Mouse (Mus musculus) left cerebral cortex, adult 18-20 months (tissue): Measurements from ENCODE around the gene Zfp27. TPM values are rescaled to one million over a fixed set of nuclear protein-coding genes. Genes with fewer than 3 reads are reported as not detected.

Experiments used
- DNase-seq, 2 experiments: peaks; one replicate each; pipeline ENCODE4 v3.0.0; 2021 to 2022; ENCODE audit warnings: low spot score in 2 of 2, mixed read lengths in 1 of 2
- long read RNA-seq, 2 experiments: library from polyadenylated mRNA; stranded (forward); transcript quantifications; one replicate each; pipeline ENCODE4 v2.0.0; 2021
- total RNA-seq, 2 experiments: library from RNA; stranded (reverse); gene quantifications; 2 replicates each; pipeline ENCODE4 v1.2.3; 2021

The Zfp27 gene
- 10 to 100 TPM; 19.8 to 22.5 TPM for total RNA-seq
- long read RNA-seq, experiment 1, partial matches to known transcripts: 1 of 16 reads
- long read RNA-seq, experiment 1, other reads (novel, unspliced or antisense): 12 of 16 reads
- long read RNA-seq, experiment 2, transcript Zfp27-201 (5 exons, 3,150 nt): major isoform, 7 of 17 reads
- long read RNA-seq, experiment 2, partial matches to known transcripts: 0 of 17 reads
- long read RNA-seq, experiment 2, other reads (novel, unspliced or antisense): 9 of 17 reads

DNA sequence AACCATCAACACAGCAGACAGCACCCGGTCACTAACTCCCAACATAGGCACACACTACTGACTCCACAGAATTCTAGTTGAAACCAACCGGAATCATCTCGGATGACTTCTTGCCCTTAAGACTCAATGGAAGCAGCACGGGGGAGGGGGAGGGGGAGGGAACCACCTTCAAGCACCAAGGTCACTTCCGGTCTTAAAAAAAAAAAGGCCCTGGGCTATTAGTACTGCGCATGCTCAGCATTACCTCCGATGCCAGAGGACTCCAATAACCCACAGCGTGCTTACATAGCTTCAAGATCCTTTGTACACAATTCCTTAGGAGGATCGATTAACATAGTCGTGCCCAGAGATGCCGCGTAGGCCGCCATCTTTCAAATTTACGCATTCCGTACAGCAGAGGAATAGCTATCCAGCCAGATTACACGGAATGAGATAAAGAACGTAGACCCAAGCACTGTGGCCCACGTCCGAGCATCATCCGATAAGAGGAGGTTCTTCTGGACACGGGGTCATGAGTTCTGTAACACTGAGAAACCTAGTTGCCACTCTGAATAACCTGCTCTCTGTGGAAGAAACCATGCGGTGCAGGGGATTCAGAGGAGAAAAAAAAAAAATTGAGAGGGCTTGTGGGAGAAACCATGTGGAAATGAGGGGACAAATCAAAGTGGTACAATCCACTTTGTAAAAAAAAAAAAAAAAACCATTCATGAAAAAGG lies at the start of gene Zfp27:
TSS of gene Zfp27 (minus strand) at position 607 of the 716 bp plus-strand sequence.
- DNase-seq: peak; percentile 60 to 73

GRCm38 (mm10) chr7:29954731-29955130 lies 48.4 kb upstream of the Zfp27 start:
- DNase-seq: no peak

DNA sequence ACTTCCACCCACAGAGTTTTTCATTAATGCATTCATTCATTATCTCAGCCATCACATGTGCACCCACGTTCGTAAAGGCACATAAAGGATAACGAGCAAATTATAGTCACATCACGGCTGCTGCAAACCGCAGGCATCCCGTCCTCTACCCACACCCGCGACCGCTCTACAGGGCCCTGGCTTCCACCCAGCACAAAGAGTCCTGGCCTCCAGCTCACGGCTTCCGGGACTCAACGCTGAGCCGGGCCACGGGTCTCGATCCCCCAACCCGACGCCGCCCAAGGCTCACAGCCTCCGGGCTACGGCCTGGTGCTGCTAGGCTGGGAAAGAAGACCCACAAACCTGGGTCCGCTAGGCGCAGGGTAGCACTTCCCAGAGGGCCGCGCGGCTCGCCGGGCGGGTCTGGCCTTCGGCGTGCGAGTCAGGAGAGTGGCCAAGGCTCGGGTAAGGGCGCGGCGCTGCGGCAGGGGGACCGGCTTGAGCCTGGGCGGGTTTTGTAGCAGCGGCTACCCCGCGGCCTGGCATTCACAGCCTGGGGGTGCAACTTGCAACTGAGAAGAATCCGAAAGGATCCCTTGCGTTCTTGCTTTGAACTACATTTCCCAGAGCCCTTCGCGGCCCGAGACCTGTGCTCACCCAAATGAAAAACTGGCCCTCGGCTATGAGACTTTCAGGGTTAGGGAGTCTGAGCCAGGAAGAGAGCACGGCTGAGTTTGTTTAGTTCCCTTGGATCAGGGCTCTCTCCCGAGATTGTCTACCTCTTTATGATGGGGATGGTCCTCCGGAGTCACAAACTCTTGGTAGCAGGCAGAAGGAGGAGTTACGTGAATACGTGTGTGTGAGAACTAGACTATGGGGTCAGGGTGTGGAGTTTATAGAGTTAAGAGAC lies 47.4 kb upstream of the Zfp27 start, which contains the start of gene Zfp74:
TSS of gene Zfp74 (minus strand) at position 577 of the 889 bp plus-strand sequence.
- peak; percentile 71 to 83 for DNase-seq

DNA sequence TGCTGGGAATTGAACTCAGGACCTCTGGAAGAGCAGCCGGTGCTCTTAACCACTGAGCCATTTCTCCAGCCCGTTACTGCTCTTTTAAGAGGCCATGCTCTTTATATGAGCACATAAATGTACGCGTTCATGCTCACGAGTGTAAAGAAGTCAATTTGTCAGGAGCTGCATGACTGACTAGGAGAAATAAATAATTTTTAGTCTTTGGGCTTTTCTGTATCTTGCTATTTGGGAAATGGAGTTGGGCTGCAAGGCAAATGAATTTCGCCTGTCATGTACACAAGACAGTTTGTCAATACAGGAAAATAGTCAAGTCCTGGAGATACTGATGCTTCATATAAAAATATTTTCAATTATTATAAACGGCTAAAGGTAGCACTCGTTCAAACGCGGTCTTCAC lies 46.7 kb upstream of the Zfp27 start:
- DNase-seq: no peak

- DNase-seq: no peak
Measured at GRCm38 (mm10) chr7:29944201-29944600, 37.8 kb upstream of the Zfp27 start.

DNA sequence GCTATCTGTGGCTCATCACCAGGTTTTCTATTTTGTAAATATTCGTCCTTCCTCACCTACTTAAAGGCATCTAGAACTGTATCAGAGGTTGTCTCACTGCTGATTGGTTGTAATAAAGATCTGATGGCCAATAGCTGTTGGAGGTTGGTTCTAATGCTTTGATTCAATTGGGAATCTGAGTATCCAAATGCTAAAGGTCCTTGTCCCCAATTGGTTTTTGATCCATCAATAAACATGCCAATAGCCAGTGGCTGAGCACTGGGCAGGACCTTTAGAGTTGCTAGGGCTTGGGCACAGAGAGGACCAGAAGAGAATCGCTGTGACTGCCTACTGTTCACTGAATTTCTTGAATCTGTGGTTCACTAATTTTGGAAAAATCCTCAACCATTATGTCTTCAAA lies 37.3 kb upstream of the Zfp27 start:
- no peak for DNase-seq

DNA sequence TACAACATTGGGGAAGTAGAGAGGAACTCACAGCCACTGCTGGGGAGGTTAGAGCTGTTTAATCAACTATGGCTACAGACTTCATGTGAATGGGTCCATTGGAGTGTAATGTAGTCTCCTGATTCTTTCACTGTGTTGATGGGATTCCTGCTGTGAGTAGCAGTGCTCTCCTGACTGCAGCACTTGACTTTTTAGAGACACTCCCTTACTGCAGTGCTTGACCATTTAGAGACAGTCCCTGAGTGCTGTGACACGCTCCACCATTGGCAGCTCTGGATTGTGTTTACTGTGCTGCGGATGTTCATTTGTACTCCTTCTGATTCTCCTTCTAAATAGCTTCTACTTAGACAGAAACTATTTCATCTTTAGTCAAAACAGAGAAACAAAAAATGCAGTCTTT lies 36.4 kb upstream of the Zfp27 start:
- DNase-seq: no peak

DNA sequence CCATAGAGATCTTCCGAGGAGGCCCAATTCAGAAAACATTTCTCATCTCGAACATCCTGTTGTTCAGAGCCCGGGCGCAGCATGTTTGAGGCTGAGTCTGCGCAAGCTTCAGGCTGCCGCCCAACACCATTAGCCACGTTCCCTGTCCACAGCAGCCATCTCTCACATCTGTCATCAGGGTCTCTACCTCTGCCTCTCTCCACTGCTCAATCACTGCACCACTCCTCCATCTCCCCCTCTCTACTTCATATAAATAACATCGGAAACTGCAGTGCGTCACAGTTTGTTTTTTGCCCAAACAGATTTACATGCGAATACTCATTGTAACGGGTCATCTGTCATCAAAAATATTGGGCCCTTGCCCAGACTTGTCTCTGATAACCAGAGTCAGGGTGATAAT lies 34.7 kb upstream of the Zfp27 start:
- DNase-seq: no peak

GRCm38 (mm10) chr7:29938856-29939255 lies 32.5 kb upstream of the Zfp27 start:
- DNase-seq: no peak

DNA sequence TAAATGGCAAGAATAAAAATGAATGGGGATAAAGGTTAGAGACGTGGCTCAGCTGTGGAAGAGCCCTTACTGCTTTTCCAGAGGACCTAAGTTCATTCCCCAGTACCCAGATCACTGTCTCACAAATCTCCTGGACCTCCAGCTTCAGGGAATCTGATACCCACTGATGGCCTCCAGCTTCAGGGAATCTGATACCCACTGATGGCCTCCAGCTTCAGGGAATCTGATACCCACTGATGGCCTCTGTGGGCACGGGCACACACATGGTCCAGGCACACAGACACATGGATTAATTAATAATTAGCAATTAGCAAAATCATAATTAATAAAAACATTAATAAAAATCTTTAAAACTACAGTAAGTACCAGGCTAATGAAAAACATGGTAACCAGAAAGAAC lies 16.4 kb upstream of the Zfp27 start:
- no peak for DNase-seq

GRCm38 (mm10) chr7:29921439-29922093 lies 15.2 kb upstream of the Zfp27 start:
- DNase-seq: peak in 1 of 2 experiments; percentile 14

- DNase-seq: no peak
Measured at GRCm38 (mm10) chr7:29918062-29918453, 11.7 kb upstream of the Zfp27 start.

DNA sequence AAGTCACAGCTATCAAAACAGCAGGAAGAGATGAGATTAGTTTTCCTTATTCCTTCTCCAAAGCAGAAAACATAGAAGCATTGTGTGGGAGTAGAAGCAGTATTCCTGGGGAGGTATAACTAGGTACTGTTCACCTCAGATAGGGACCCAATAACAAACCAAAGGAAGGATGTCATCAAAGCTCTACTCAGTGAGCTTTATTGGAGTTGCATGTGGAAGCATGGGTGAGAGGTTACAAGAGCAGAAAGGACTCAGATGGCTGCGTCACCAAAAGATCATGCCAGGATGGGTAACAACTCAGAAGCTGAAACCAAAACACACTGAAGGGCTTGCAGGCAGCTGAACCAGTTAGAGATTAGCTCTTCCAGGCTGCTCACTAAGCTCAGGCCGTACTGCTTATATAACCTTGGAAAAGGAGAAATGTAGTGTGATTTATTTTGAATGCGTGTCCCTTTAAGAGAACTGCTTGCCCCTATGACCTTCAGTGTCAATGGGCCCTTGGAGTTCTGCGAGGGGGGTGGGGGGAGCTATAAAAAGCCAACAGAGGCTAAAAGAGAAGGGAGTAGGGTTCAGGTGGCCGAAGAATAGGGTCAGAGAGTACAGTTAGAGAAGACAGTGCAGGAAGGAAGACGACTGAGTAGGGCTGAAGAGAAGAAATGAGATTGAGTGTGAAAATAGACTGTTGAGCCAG lies 11.1 kb upstream of the Zfp27 start:
- DNase-seq: no peak

DNA sequence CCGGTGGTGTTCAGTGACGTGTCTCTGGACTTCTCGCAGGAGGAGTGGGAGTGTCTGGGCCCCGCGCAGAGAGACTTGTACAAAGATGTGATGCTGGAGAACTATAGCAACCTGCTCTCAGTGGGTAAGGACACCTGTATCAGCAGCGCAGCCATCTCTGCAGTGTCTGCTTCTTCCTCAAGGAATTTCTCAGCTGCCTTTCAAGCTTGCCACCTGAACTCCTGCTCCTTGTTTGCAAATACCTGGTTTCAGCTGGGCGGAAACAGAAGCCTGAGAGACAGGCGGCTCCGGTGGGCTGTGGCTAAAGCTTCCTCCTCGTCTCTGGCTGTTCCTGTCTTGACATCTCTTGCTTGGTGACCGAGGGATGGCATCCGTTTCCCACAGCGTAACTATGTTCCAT lies 5.8 kb upstream of the Zfp27 start:
- DNase-seq: no peak

DNA sequence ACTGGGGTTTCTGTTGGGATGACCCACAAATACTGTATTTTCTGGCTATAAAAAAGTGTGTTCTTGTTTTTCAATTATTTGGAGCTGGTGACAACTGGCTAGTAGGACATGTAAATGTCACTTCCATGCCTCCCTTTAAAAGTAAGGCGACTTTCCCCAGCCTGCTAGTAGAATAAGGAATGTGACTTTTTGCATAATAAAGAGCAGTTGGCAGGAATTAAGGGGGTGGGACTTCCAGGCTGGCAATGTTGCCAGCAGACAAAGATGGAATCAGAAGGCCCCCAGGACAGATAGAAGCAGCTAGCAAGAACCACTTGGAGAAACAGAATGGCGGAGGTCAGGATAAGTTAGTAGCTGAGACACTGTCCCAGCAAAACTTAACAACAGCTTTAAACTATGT lies 3.9 kb upstream of the Zfp27 start:
- DNase-seq: no peak

DNA sequence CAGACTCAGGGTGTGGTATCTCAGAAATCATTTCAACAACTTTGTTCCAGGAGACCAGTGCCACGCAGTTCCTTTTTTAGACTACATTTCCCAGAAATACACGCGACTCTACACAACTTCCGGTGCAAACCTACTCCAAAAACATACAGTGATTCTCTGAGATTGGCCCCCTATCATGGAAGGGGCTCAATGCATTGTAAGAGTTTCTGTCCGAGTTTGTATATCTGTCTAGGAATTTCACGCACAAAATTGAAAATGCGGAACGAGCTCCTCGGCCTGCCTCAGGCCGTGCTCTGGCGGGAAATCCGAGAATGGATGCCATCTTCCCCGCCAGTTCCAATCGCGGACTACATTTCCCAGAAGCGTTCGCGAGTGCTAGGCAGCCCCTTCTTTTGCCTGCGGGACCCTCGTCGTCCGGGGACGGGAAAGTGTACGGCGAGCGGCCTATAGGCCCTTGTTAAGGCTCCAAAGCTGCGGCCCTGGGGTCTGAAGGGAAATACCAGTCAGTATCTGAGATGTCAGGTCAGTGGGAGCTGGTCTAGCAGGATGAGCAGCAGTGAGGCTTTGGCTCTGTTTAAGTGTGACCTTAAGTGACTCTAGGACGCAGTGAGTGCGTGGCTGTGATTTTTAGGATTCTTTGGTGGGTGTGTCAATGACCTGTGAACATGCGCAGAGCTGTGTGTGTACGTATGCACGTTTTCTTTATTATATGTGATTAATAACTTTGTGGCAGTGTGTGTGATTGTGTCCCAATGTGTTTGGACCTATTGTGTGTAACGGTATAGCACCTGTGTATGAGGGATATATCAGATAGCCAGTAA lies 2.0 kb upstream of the Zfp27 start, which contains the start of gene Zfp383:
TSS of gene Zfp383 (plus strand) at position 94 of the 821 bp plus-strand sequence.
- peak; percentile 77 to 88 for DNase-seq

DNA sequence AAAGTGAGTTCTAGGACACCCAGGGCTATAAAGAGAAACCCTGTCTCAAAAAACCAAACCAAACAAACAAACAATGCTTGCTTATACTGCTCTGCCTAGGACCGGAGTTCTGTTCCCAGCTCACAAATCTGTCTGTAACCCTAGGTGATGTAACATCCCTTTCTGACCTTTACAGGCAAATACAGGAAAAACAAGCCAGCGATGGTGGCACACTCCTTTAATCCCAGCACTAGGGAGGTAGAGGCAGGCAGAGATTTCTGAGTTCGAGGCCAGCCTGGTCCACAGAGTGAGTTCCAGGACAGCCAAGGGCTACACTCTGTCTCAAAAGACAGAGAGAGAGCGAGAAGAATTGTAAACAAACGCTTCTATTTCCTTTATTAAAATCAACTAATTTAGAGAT lies 834 bp upstream of the Zfp27 start:
- no peak for DNase-seq

DNA sequence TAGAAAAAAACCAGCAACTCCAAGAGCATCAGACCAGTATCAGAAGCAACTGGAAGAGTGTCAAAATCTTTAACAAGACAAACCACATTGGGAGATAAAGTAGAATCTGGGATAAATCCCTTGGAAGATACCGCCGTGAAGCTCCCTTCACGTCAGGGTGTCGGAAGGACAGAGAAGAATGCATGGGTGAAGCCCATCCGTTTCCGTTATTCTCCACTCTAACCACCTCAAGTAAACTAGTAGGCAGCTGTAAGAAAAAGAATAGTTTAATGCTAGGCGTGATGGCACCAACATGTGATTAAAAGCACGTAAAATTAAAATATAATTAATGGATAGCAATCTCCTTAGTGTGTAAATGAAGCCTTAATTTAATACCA lies 298 bp upstream of the Zfp27 start:
- DNase-seq: no peak

- DNase-seq: no peak
Measured at GRCm38 (mm10) chr7:29904101-29904500, 2.3 kb downstream of the Zfp27 start.

DNA sequence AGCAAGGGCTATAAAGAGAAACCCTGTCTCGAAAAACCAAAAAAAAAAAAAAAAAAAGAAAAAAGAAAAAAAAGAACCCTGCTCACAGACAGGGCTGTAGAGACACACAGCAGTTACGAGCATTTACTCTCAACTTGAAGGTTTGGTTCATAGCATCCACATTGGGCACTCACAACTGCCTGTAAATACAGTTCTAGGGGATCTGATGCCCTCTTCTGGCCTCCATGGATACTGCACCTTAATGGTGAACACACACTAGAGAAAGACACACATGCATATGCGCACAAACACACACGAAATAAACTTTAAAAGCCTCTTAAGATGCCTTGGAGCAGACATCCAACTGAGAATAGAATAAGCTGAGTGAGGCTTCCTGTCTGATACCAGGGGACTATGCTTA lies 8.0 kb downstream of the Zfp27 start:
- no peak for DNase-seq
